Mouse (Mus musculus) megakaryocyte, embryonic 14.5 days (primary cell): ENCODE measurements around the gene Socs5. TPM values are rescaled to one million over a fixed set of nuclear protein-coding genes. Genes with fewer than 3 reads are reported as not detected.
A peak's percentile ranks its signal among the peaks of the same experiment; 100 is the strongest.

Experiments used
- H3K27me3 ChIP-seq: replicated peaks from 2 replicates; pipeline ENCODE3; 2012; ENCODE audit warnings: inconsistent platforms
- H3K36me3 ChIP-seq: replicated peaks from 2 replicates; pipeline ENCODE3; 2012; ENCODE audit warnings: low read length, inconsistent platforms, mixed read lengths
- H3K4me1 ChIP-seq: 2 replicates; pipeline ENCODE4 v1.6.1; 2012; ENCODE audit warnings: inconsistent platforms
- H3K4me3 ChIP-seq: replicated peaks from 2 replicates; pipeline ENCODE3; 2012; ENCODE audit warnings: moderate library complexity, mild to moderate bottlenecking, inconsistent platforms
- H3K9me3 ChIP-seq: 2 replicates; pipeline ENCODE4 v1.6.1; 2012; ENCODE audit warnings: inconsistent platforms
- FLI1 ChIP-seq: IDR thresholded peaks from 2 replicates; pipeline ENCODE4 v1.6.1; 2012; ENCODE audit warnings: low read length, inconsistent platforms, mixed read lengths
- GATA1 ChIP-seq: IDR thresholded peaks from 3 replicates; pipeline ENCODE4 v1.6.1; 2012; ENCODE audit warnings: mixed read lengths, low read length, inconsistent platforms, borderline replicate concordance
- polyA plus RNA-seq: library from polyadenylated mRNA; stranded (reverse); fragments of >175 nt; gene quantifications from 2 replicates; pipeline ENCODE4 v1.2.3, GENCODE M21; 2012; ENCODE audit warnings: low replicate concordance; ENCODE audit not compliant: insufficient read depth

Socs5 gene
- polyA plus RNA-seq, 1 experiment: 6.6 TPM

DNA sequence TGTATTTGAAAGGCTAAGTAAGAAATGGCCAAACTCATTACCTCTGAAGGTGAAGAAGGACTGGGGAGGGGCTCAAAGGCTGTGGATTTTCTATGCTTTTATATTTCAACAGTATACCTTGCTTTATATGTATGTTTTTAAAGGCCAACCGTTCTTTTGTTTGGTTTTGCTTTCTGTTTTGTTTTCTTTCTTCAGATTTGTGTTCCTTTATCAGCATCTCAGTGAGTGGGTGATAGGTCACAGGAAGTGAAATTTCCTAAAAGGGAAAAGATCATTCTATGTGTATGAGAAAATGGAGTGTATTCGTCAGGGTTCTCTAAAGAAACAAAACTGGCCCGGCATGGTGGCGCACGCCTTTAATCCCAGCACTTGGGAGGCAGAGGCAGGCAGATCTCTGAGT lies 23.8 kb upstream of the Socs5 start:
- Histone ChIP-seq H3K4me1 (peaks cover 3% of the 10 kb centered on the region; the same call in 1 of the 2 replicates), H3K9me3 (no peaks in the 10 kb centered on the region)
- TF ChIP-seq FLI1 (no peak), GATA1 (no peak)

DNA sequence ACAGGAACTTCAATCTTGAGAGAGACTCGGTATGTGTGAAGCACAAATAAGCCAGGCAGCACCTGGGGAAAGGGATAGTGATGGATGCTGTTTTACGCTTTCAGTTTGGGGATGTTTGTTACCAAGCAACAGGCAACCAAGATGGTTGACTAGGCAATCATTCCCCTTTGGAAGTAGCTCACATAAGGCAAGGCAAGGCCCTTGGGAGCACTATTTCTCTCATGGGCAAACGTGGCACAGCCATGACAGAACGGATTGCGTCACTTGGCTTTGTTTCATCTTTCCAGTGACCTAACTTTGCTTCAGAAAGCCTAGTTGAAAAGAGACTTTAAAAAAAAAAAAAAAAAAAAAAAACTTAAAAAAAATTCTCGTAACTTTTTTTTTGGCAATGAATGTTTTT lies 21.8 kb upstream of the Socs5 start:
- Histone ChIP-seq H3K27me3 (peaks cover 3% of the 10 kb centered on the region), H3K36me3 (no peaks in the 10 kb centered on the region), H3K9me3 (no peaks in the 10 kb centered on the region), H3K4me3 (no peak overlapping the region), H3K4me1 (peaks cover 3% of the 10 kb centered on the region; the same call in 1 of the 2 replicates)
- TF ChIP-seq FLI1 (no peak), GATA1 (no peak)

More for the DNA sequence above, 23.8 kb upstream of the Socs5 start:
- Histone ChIP-seq H3K36me3 (no peaks in the 10 kb centered on the region), H3K27me3 (peaks cover 3% of the 10 kb centered on the region), H3K4me3 (no peak overlapping the region)

DNA sequence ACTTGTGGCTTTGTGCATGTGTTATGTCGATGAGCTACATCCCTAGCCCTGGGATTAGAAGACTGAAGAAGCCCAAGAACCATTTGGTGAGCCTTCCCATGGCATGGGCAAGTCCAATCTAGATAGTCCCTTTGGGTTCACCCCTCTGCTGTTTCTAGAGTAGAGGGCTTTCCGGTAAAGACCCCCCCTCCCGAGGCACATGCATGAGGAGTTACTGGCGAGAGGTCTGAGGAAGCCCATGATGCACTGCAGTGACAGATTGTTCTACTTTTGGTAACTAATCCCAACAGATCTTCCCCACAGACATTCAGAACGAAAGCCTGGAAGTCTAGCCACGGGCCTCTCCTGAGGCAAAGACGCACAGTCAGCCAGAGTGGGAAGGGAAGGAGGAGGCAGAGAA lies 18.2 kb upstream of the Socs5 start:
- no peak overlapping the region for H3K4me3 ChIP-seq
- H3K27me3 ChIP-seq: peaks cover 10% of the 10 kb centered on the region
- TF ChIP-seq FLI1: no peak
- TF ChIP-seq GATA1: no peak
- H3K36me3 ChIP-seq: no peaks in the 10 kb centered on the region
- no peaks in the 10 kb centered on the region for H3K9me3 ChIP-seq
- peaks cover 10% of the 10 kb centered on the region; the same call in 1 of the 2 replicates for H3K4me1 ChIP-seq

DNA sequence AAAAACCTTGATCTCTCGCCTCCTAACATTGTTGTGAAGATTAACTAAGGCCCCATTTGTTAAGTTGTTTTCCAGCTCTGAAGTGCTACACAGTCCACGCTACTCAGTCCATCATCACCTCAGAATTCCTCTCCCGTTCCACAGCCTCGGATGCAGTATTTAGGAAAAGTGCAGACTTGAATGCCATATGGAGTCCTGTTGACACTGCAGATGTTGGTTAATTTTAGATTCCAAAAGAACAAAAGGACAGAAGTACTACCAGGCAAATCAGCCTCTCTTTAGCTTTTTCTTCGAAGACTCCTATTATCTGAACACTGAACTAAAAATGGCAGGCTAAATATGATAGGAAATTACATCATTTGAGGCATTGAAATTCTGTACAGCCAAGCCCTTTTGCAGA lies 14.4 kb upstream of the Socs5 start:
- H3K4me1 ChIP-seq: peaks cover 10% of the 10 kb centered on the region; the same call in 1 of the 2 replicates
- TF ChIP-seq GATA1 (no peak), FLI1 (no peak)
- H3K36me3 ChIP-seq: no peaks in the 10 kb centered on the region
- no peak overlapping the region for H3K4me3 ChIP-seq
- H3K27me3 ChIP-seq: peaks cover 7% of the 10 kb centered on the region
- no peaks in the 10 kb centered on the region for H3K9me3 ChIP-seq

DNA sequence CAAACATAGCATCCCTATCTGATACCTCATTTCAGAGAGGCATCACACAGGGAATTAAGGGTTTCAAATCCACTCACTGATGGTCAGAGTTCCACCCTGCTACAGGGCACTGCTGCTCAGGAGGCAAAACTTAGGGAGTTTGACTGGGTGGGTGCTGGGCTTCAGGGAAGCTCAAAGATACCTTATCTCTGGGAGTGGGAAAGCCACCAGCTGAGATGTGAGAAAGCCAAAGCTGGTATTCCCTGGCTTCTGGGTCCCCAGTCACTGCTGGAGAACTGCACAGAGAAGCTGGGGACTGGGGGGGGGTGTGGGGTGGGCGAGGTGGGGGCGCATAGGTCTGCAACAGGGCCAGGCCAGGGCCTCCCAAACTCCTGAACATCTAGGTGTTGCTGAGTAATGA lies 10.5 kb upstream of the Socs5 start:
- Histone ChIP-seq H3K9me3 (no peaks in the 10 kb centered on the region), H3K36me3 (no peaks in the 10 kb centered on the region), H3K27me3 (peaks cover 4% of the 10 kb centered on the region), H3K4me3 (no peak overlapping the region), H3K4me1 (peaks cover 13% of the 10 kb centered on the region)
- TF ChIP-seq FLI1: no peak
- TF ChIP-seq GATA1: no peak

DNA sequence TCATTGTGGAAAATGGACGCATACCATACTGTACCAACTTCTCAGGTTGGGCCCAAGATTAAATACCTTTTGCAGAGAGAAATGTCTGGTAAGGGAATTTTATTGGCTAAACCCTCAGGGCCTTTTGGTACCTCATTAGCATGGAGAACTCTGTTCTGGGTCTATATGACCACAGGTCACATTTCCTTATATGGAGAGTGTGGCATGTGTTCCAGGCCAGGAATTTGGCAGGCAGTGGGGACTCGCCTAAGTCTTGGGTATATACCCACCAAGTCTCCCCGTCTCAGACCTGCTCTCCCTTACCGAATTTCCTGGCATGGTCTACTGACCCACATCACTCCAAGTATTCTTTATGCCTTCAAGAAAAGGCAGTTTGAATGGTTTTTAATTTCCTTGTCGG lies 9.9 kb upstream of the Socs5 start:
- TF ChIP-seq GATA1: no peak
- no peak for TF ChIP-seq FLI1
- H3K27me3 ChIP-seq: peaks cover 4% of the 10 kb centered on the region

DNA sequence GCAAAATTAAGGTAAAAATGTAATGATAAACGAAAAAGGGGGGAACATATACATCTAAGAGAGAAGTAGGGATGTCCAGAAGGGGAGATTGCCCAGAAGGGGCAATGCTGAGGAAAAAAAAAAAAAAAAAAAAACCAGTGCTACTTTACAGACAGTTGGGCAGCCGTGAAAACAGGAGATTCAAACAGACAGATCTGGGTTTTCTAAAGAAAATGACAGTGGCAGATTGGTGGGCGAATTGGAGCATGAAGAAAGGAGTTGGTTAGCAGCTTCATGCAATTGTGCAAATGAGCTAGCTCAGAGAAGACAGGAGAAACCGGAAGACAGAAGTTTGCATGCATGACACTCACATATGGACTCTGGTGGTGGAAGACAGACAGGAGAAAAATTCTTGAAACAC lies 6.5 kb upstream of the Socs5 start:
- no peak overlapping the region for H3K4me3 ChIP-seq
- H3K27me3 ChIP-seq: peaks cover 7% of the 10 kb centered on the region
- H3K9me3 ChIP-seq: peaks cover 7% of the 10 kb centered on the region; the same call in 1 of the 2 replicates
- H3K36me3 ChIP-seq: no peaks in the 10 kb centered on the region
- peaks cover 32% of the 10 kb centered on the region for H3K4me1 ChIP-seq
- no peak for TF ChIP-seq FLI1
- no peak for TF ChIP-seq GATA1

More for the DNA sequence above, 9.9 kb upstream of the Socs5 start:
- Histone ChIP-seq H3K4me1 (peaks cover 14% of the 10 kb centered on the region), H3K9me3 (no peaks in the 10 kb centered on the region), H3K36me3 (no peaks in the 10 kb centered on the region), H3K4me3 (no peak overlapping the region)

DNA sequence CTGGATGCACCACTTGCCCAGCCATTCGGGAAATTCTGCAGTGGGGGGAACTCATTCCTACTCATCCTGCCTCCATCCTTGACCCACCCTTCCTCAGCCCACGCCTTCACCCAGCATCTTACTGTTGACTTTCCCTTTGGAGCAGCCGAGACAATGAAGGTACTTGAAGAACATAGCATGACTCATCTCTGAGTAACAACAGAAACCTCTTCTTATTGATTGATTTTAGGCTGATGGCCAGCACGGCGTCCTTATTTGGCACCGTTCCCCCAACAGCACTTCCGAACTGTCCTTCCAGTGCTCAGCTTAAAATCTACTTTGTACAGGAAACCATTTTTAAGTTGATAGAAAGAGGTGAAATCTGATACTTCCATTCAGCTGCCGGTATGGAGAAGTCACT lies 4.8 kb upstream of the Socs5 start:
- H3K27me3 ChIP-seq: peaks cover 7% of the 10 kb centered on the region
- H3K4me3 ChIP-seq: no peak overlapping the region
- no peaks in the 10 kb centered on the region for H3K36me3 ChIP-seq
- TF ChIP-seq GATA1: no peak
- no peak for TF ChIP-seq FLI1
- H3K9me3 ChIP-seq: peaks cover 7% of the 10 kb centered on the region; the same call in 1 of the 2 replicates
- H3K4me1 ChIP-seq: peaks cover 41% of the 10 kb centered on the region

DNA sequence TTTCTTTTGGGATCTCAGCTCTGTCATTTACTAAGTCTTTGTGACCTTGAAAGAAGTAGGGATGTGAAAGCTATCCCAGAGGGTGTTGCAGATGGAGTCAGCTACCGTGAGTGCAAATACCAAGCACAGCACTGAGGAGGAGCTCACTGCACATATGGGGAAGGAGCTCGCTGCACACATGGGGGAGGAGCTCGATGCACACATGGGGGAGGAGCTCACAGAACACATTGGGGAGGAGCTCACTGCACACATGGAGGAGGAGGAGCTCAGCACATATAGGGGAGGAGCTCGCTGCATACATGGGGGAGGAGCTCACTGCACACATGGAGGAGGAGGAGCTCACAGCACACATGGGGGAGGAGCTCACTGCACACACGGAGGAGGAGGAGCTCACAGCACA lies 4.4 kb upstream of the Socs5 start:
- Histone ChIP-seq H3K9me3 (peaks cover 7% of the 10 kb centered on the region; the same call in 1 of the 2 replicates), H3K27me3 (peaks cover 7% of the 10 kb centered on the region), H3K4me3 (peak overlapping the region; percentile 73), H3K36me3 (no peaks in the 10 kb centered on the region), H3K4me1 (peaks cover 43% of the 10 kb centered on the region)
- no peak for TF ChIP-seq FLI1
- no peak for TF ChIP-seq GATA1

DNA sequence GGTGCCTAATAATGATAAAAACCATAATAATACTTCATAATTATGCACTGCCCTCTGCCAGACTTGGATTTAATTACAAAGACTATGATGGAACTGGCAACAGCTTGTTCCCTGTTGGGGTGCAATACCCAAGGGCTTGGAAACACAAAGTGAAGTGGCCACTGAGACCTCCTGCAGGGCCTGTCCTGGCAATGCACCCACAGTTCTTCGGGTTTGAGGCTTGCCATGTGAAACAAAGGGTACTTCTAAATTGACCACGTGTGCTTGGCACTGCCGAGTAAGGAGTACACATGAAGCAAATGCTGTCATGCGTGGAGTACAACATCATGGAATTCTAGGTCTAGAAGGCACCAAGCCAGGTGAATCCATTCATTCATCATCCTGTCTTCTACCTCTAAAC lies 3.2 kb upstream of the Socs5 start:
- TF ChIP-seq GATA1 (no peak), FLI1 (no peak)
- peaks cover 7% of the 10 kb centered on the region for H3K27me3 ChIP-seq
- peaks cover 53% of the 10 kb centered on the region for H3K4me1 ChIP-seq
- H3K4me3 ChIP-seq: peak overlapping the region; percentile 17
- H3K9me3 ChIP-seq: peaks cover 7% of the 10 kb centered on the region; the same call in 1 of the 2 replicates
- H3K36me3 ChIP-seq: no peaks in the 10 kb centered on the region

DNA sequence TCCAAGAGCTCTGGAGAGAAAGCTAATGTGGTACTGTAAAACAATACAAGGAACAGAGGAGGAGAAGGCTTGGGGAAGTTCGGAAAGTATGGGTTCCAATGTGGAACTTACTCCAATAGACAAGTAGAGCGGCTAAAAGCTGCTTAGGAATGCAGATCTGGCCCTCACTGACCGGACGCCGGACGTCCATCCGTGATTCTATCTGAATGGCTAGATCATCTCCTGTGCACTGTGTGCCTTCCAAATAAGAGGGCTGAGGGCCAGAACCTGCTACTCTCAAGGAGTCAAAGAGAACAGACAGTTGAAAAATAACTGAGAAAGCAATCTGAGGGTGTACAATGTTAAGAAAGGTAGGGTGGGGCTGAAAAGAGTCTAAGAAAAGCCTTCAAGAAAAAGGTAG lies 1.5 kb upstream of the Socs5 start:
- TF ChIP-seq GATA1 (no peak), FLI1 (no peak)
- Histone ChIP-seq H3K4me3 (peak overlapping the region; percentile 97), H3K4me1 (peaks cover 66% of the 10 kb centered on the region)

More for the DNA sequence above, 1.5 kb upstream of the Socs5 start:
- Histone ChIP-seq H3K9me3 (peaks cover 7% of the 10 kb centered on the region; the same call in 1 of the 2 replicates), H3K36me3 (no peaks in the 10 kb centered on the region), H3K27me3 (peaks cover 3% of the 10 kb centered on the region)
